In genomic region chr4:59457941-59458340, GRCm38 (mm10) we compare ENCODE assay signal across 9 mouse cellular contexts. TPM values are rescaled to one million over a fixed set of nuclear protein-coding genes. Genes with fewer than 3 reads are reported as not detected.
DNase-seq lines count a peak whose midpoint lies in the region; ATAC-seq and TF ChIP-seq lines count a peak whose summit lies in the region.
"Had no signal": no experiment of that assay in that cellular context is flagged by ENCODE, and none has a peak within 500 bp of the region (broad histone marks: within the 10 kb centered on the region; RNA-seq: fewer than 3 reads in every experiment).

No protein-coding gene starts in this region.

- no peaks in the 10 kb centered on the region for H3K27me3 ChIP-seq in limb, embryonic 14.5 days (ENCODE audit: control insufficient read depth, insufficient read depth, low read length)
- no peaks in the 10 kb centered on the region for H3K27me3 ChIP-seq in limb, embryonic 10.5 days (ENCODE audit: low read depth, poor library complexity, severe bottlenecking)
- H3K27me3 ChIP-seq in intestine, embryonic 15.5 days (replicated peaks), result no peaks in the 10 kb centered on the region
- H3K27me3 ChIP-seq in hindbrain, embryonic 10.5 days (ENCODE audit: insufficient read depth, poor library complexity, severe bottlenecking), result no peaks in the 10 kb centered on the region
- H3K27me3 ChIP-seq: limb, embryonic 15.5 days had no signal

- no peak overlapping the region for H3K27ac ChIP-seq in limb, embryonic 14.5 days (replicated peaks; ENCODE audit: low read depth, low read length)
- H3K27ac ChIP-seq in limb, embryonic 10.5 days, result no peak overlapping the region
- no peak overlapping the region for H3K27ac ChIP-seq in intestine, embryonic 15.5 days
- no peak overlapping the region for H3K27ac ChIP-seq in hindbrain, embryonic 10.5 days
- H3K27ac ChIP-seq: limb, embryonic 15.5 days had no signal

- H3K4me1 ChIP-seq in limb, embryonic 14.5 days (ENCODE audit: control insufficient read depth, insufficient read depth, low read length), result no peaks in the 10 kb centered on the region
- H3K4me1 ChIP-seq in limb, embryonic 10.5 days, result peaks cover 6% of the 10 kb centered on the region; the same call in 1 of the 2 replicates
- H3K4me1 ChIP-seq in intestine, embryonic 15.5 days (replicated peaks), result peaks cover 15% of the 10 kb centered on the region
- no peaks in the 10 kb centered on the region for H3K4me1 ChIP-seq in hindbrain, embryonic 10.5 days (replicated peaks)
- H3K4me1 ChIP-seq: limb, embryonic 15.5 days had no signal

- no peak overlapping the region for H3K9ac ChIP-seq in limb, embryonic 14.5 days (ENCODE audit: low read depth, low read length, severe bottlenecking)
- H3K9ac ChIP-seq in intestine, embryonic 15.5 days, result no peak overlapping the region
- H3K9ac ChIP-seq: limb, embryonic 15.5 days had no signal

- ATAC-seq in limb, embryonic 14.5 days (ENCODE audit: low FRiP score, low read depth), result no peak
- no peak; the same call in 1 of the 2 replicates for ATAC-seq in intestine, embryonic 15.5 days
- peak; percentile 58 for ATAC-seq in megakaryocyte, adult 5-6 weeks (ENCODE audit: poor library complexity, severe bottlenecking)

- no peak for TF ChIP-seq POLR2A in limb, embryonic 14.5 days (IDR thresholded peaks at IDR 0.05; ENCODE audit: borderline replicate concordance, extremely low read depth, insufficient read depth, insufficient read length)

- peak; percentile 14 for DNase-seq in limb, embryonic 14.5 days (ENCODE audit: low spot score)
- no peak for DNase-seq in limb, embryonic 10.5 days (ENCODE audit: low spot score)
- peak; percentile 58 for DNase-seq in adrenal gland, adult 8-10 months
- no peak for DNase-seq in layer of hippocampus, postnatal 25 days (ENCODE audit: extremely low spot score in 1 of 2, low spot score in 1 of 2)
- DNase-seq in cerebellum, postnatal 4 days (ENCODE audit: low spot score in 2 of 2), result no peak
- DNase-seq in hindbrain, embryonic 10.5 days (ENCODE audit: low spot score), result no peak

- 43% methylated on average over 9 of the region's 9 CpGs for WGBS in limb, embryonic 14.5 days
- 57% methylated on average over 9 of the region's 9 CpGs for WGBS in limb, embryonic 10.5 days
- 36% methylated on average over 9 of the region's 9 CpGs for WGBS in intestine, embryonic 15.5 days
- WGBS in hindbrain, embryonic 10.5 days, result 61% methylated on average over 9 of the region's 9 CpGs

- H3K36me3 ChIP-seq in limb, embryonic 14.5 days (ENCODE audit: control insufficient read depth, insufficient read depth, low read length), result no peaks in the 10 kb centered on the region
- no peaks in the 10 kb centered on the region for H3K36me3 ChIP-seq in limb, embryonic 10.5 days
- no peaks in the 10 kb centered on the region for H3K36me3 ChIP-seq in intestine, embryonic 15.5 days
- no peaks in the 10 kb centered on the region for H3K36me3 ChIP-seq in hindbrain, embryonic 10.5 days
- H3K36me3 ChIP-seq: limb, embryonic 15.5 days had no signal

- H3K4me3 ChIP-seq in limb, embryonic 14.5 days (replicated peaks; ENCODE audit: low read length), result no peak overlapping the region
- H3K4me3 ChIP-seq in limb, embryonic 10.5 days, result no peak overlapping the region
- H3K4me3 ChIP-seq in intestine, embryonic 15.5 days (replicated peaks), result no peak overlapping the region
- no peak overlapping the region for H3K4me3 ChIP-seq in hindbrain, embryonic 10.5 days
- H3K4me3 ChIP-seq: limb, embryonic 15.5 days had no signal

- no peak overlapping the region for H3K4me2 ChIP-seq in limb, embryonic 14.5 days (replicated peaks; ENCODE audit: low read depth, low read length, severe bottlenecking)
- 0 out of 2 replicates have a peak overlapping the region, but pooled peaks have one; percentile 3 for H3K4me2 ChIP-seq in intestine, embryonic 15.5 days (replicated peaks)
- H3K4me2 ChIP-seq: limb, embryonic 15.5 days had no signal

- H3K9me3 ChIP-seq in limb, embryonic 14.5 days (ENCODE audit: control insufficient read depth, low read length), result no peaks in the 10 kb centered on the region
- H3K9me3 ChIP-seq in limb, embryonic 10.5 days (replicated peaks), result no peaks in the 10 kb centered on the region
- no peaks in the 10 kb centered on the region for H3K9me3 ChIP-seq in intestine, embryonic 15.5 days
- H3K9me3 ChIP-seq in hindbrain, embryonic 10.5 days, result no peaks in the 10 kb centered on the region
- H3K9me3 ChIP-seq: limb, embryonic 15.5 days had no signal

RNA-seq across cellular contexts. Expression of gene Susd1, which starts 19.5 kb away (rescaled TPM):
- 5.6 and 6.5 TPM in 2 replicates for polyA plus RNA-seq in limb, embryonic 14.5 days (2012; rRNA removed)
- polyA plus RNA-seq in limb, embryonic 14.5 days (2014; fragmentation: Nextera tagmentation; extraction: Ambion mirVana), result 1.7 and 2.3 TPM in 2 replicates
- 1.2 and 2.0 TPM in 2 replicates for polyA plus RNA-seq in limb, embryonic 10.5 days (2016; fragmentation: Nextera tagmentation; extraction: Ambion mirVana)
- 1 to 10 TPM; 3.7 to 7.8 (median 4.9) TPM for total RNA-seq in adrenal gland, adult 8-10 months (2022)
- polyA plus RNA-seq in intestine, embryonic 15.5 days (2015; fragmentation: Nextera tagmentation; extraction: Ambion mirVana), result 10.8 and 11.2 TPM in 2 replicates
- total RNA-seq in megakaryocyte, adult 5-6 weeks (2015), result 16.3 and 24.0 TPM in 2 replicates
- total RNA-seq in megakaryocyte, adult 5-6 weeks (2017), result 33.6 and 33.9 TPM in 2 replicates
- total RNA-seq in layer of hippocampus, postnatal 25 days (2021), result 10 to 100 TPM in 1 of 2 experiments, 1 to 10 TPM in 1; 6.6 to 11.6 TPM
- polyA plus RNA-seq in hindbrain, embryonic 10.5 days (2016; fragmentation: Nextera tagmentation; extraction: Ambion mirVana), result 2.0 and 2.1 TPM in 2 replicates

Comparison
In these comparisons a context has a peak if more than half of its experiments do, and no peak if none do; other contexts are left out.
1. DNase-seq: peak in limb, embryonic 14.5 days (single experiment) and adrenal gland, adult 8-10 months (single experiment); none in limb, embryonic 10.5 days (single experiment), layer of hippocampus, postnatal 25 days (0 of 2), cerebellum, postnatal 4 days (0 of 2) and hindbrain, embryonic 10.5 days (single experiment).